Mouse (Mus musculus) fibroblast of lung, adult 2 months (primary cell): ENCODE data around the gene Cdkl4.
"Not testable (repeated sequence)": the region's sequence is repeated elsewhere in the genome, so short reads cannot be mapped to it uniquely, and the experiment has no call there.

ENCODE experiments used
- DNase-seq: peaks from one replicate; pipeline ENCODE4 v3.0.0-alpha.2; 2011; ENCODE audit warnings: low read depth

Cdkl4 gene

GRCm38 (mm10) chr17:80563762-80564610 lies 13.6 kb downstream of the Cdkl4 start:
- not testable (repeated sequence) for DNase-seq

- no peak for DNase-seq
Measured at GRCm38 (mm10) chr17:80562792-80563191, 14.8 kb downstream of the Cdkl4 start.

GRCm38 (mm10) chr17:80560669-80561401 lies 16.8 kb downstream of the Cdkl4 start:
- peak; percentile 24 for DNase-seq

DNA sequence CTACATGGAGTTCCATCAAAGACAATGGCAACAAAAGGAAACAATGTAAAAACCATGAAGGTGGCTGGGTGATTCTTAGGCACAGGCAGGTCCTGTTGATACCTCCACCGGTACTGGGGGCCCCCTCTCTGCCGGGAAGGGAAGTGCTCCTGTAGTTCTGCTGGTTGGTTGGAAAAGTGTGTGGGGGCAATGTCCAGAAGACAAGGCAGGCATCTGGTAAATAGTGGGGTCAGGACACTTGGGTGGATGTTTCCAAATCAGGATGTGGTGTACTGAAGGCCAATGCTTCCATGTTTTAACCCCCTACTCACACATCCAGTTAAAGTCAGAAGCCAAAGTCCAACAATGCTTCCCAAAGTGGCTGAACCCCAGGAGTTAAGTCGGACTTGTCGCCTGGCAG lies 17.9 kb downstream of the Cdkl4 start:
- DNase-seq: no peak

GRCm38 (mm10) chr17:80559050-80559449 lies 18.6 kb downstream of the Cdkl4 start:
- DNase-seq: no peak

DNA sequence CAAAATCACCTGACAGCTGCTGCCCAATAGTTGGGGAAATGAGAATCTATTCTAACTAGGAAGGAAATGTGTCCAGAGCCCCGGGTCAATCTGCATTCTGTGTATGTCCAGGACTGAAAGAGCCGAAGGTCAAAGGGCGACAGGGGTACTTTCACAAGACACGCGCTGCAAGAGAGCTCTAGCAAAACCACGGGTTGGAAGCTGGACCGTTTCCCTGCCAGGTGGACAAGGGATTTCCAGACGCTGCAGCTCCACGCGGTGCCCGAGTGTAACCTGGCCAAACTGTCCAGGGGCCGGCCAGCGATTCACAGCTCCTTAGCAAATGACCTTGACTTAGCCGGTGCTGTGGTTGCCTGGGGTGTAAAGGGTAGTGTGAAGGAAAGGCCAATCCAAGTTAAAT lies 19.0 kb downstream of the Cdkl4 start:
- DNase-seq: no peak

- DNase-seq: no peak
Measured at GRCm38 (mm10) chr17:80557461-80557860, 20.2 kb downstream of the Cdkl4 start.

DNA sequence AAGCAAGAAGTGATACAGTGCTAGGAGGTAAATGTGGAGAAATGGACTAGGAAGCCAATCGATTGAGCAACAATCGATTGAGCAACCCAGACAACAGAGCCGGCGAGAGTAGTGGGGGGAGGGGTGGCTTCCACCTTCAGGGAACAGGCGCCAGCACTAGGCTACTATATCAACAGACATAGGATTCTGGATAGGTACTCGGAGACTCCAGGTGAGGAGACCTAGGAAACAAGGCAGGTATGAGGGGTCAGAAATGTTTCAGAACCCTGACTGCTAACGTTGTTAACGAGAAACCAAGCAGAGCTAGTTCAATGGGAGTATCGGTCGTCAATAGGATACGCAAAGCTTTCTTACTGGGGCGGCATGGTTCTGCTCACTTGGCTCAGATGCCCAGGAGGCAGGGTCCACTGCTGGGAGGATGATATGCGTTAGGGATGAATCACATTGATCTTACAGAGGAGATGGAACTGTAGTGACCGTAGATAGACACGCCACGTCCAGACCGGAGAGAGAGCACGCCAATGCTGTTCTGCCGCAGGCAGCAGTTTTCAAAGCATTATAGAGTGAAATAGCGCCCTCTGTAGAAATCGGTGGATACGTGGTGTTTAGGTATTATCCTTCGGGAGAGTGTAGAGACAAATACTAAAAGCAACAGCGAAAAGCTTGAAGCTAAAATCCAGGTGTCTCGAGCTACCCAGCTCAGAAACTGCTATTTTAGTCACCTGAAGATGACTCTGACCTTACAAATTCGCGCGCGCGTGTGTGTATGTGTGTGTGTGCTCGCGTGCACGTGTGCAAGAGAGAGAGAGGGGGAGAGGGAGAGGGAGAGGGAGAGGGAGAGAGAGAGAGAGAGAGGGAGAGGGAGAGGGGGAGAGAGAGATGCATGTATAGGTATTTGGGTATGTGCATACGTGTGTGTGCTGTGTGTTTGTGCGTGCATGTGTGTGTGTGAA lies 24.0 kb downstream of the Cdkl4 start:
- peak; percentile 72 for DNase-seq

DNA sequence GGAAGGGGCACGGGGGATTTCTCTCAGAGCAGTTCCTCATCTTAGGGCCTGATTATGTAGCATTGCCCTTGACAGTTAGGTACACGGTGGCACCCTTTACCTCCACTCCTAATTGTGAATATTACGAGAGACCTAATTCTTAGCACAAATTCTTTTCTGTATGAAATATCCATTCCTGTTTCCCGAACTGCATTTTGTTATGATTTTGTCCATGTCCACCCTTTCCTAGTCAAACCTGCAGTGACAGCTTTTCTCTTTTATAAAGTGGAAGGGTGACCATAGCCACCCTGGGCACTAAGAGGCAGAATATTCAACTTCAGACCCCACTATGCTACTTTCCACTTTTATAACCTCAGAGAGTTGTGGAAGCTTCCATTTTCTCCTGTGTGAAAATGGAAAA lies 25.0 kb downstream of the Cdkl4 start:
- DNase-seq: no peak

DNA sequence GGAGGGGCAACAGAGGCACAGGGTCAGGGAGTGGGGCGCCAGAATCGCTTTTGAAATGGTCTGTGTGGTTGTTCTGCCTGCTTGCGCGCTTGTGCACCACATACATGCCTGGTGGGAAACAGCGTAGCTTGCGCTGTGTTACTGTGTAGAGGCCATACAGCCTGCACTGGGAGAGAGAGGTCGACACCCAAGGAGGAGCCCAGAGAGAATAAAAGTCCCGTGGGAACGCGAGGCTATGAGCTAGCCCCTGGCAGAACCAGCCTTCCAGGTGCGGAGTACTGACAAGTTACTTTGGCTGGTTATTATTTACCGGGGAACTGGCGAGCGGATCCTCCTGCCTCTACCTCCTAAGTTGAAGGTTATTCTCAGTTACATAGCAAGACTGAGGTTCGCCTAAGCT lies 26.6 kb downstream of the Cdkl4 start:
- no peak for DNase-seq

- DNase-seq: no peak
Measured at GRCm38 (mm10) chr17:80546846-80547245, 30.8 kb downstream of the Cdkl4 start.

DNA sequence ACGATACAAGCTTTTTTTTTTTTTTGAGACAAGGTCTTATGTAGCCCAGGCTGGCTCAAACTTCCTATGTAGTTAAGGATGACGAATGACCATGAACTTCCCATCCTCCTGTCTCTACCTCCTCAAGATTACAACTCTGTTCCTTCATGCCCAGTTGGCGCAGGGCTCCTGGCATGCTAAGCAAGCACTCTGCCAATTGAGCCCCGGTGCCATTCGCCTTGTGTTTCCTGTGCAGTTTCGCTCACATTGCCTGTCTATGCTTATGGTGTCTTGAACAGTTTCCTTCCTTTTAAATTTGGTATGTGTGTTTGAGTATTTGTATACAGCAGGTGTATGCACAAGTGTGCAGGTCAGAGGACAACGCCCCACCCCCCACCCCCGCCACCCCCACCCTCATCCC lies 31.4 kb downstream of the Cdkl4 start:
- no peak for DNase-seq

GRCm38 (mm10) chr17:80543646-80544045 lies 34.0 kb downstream of the Cdkl4 start:
- DNase-seq: no peak

- DNase-seq: no peak
Measured at GRCm38 (mm10) chr17:80537136-80537535, 40.5 kb downstream of the Cdkl4 start.

GRCm38 (mm10) chr17:80535633-80536032 lies 42.0 kb downstream of the Cdkl4 start:
- DNase-seq: no peak

DNA sequence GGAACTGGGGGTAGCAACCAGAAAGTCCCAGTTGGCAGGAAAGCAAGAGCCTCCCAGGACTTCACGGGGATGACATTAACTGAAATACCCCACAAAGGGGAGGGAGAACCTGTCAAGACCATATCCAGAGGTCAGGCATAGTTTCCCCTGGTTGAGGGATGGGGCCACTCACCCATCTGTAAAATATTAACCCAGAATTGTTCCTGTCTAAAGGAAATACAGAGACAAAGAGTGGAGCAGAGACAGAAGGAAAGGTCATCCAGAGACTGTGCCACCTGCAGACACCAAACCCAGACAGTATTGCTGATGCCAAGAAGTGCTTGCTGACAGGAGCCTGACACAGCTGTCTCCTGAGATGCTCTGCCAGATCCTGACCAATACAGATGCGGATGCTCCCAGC lies 46.3 kb downstream of the Cdkl4 start:
- not testable (repeated sequence) for DNase-seq

GRCm38 (mm10) chr17:80523231-80523630 lies 54.4 kb downstream of the Cdkl4 start:
- no peak for DNase-seq

DNA sequence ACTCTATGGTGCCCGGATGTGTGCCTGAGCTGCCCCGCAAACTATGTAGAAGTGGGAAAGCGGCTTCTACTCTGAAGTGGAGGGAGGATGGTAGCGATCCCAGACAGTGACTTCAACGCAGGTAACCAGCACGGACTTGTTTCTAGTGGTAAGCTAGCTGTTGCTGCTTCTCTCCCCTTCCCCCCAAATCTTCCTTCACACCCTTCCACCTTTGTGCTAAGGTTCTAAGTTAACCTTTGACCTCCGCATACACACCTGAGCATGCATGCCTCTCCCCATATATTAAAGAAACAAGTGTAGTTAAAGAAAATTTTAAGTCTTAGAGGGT lies 55.4 kb downstream of the Cdkl4 start:
- no peak for DNase-seq

DNA sequence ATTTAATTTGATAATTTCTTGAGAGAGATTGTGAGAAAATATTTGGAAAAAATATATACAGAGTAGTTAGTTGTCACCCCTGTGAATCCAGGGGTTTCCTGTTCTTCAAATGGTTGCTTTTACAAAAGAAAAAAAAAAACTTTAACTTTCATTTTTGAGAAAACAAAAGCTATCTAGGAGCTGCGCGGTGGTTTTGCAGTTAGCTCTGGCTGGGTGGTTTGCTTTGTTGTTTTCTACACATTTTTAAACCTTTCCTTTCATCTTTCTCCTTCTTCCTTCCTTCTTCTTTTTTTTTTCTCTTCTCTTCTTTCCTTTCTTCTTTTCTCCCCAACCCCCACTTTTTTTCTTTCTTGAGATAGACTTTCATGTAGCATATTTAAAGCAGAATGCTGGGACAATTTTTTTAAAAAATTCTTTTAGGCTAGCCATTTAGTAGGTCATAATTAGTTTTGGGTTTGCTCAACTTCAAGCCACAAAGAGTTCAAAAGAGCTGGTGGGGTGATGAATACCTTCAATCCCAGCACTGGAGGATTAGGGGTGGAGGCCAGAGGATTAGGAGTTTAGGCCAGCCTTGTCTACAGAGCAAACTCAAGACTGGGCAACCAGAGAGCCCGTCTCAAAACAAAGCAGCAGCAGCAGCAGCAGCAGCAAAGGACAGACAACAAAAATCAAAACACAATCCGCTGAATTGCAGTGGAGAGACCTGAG lies 55.9 kb downstream of the Cdkl4 start:
- DNase-seq: no peak

DNA sequence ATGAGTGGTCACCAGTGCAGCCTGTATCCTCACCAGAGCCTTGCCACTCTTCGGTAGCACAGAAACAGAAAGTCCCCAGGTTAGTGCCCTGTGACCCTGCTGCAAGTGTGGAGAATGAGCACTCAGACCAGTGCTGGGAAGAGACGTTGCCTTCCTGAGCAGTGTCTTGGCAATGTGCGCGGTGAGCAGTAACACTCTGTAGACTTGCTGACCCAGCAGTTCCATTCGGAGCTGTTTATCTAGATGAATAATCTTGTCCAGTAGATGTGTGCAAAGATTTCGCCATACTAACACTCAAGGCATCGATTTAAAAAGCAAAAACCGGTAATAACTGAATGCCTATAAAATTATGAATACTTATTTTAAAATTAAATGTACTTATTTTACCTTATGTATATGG lies 57.1 kb downstream of the Cdkl4 start:
- no peak for DNase-seq

DNA sequence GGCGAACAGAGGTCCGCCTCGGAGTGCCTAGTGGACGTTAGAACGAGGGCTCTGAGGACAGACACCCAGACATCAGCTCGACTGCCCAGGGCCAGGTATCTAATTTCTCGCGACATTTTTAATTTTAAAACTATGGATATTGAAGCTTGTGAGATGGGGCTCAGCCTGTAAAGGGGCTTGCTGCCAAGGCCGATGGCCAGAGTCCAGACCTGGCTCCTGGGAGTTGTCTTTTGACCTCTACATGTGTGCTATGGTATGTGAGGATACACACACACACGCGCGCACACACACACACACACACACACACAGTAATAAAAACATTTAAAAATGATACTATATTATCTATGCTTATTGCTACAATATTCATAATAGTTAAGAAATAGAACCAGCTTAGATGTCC lies 58.8 kb downstream of the Cdkl4 start:
- no peak for DNase-seq

DNA sequence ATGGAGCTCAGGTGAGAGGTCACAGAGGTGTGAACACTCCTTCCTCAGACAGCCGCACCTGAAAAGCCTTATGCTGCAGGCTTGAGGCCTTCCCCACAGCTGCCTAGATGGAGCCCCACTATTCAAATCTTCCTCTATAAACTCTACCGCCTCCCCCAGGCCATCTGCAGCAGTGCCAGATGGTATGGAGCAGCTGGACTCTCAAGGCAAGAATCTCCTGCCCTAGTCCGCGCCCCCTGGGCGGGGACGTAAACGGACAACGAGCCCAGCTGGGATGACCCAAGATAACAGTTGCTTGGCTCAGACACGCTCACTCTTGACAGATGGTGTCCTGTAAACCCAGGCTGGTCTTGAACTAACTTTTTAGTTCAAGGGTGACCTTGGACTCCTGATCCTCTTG lies 60.4 kb downstream of the Cdkl4 start:
- DNase-seq: no peak
